Mouse (Mus musculus): Measurements from ENCODE around the gene Capn12.

Capn12 gene

DNA sequence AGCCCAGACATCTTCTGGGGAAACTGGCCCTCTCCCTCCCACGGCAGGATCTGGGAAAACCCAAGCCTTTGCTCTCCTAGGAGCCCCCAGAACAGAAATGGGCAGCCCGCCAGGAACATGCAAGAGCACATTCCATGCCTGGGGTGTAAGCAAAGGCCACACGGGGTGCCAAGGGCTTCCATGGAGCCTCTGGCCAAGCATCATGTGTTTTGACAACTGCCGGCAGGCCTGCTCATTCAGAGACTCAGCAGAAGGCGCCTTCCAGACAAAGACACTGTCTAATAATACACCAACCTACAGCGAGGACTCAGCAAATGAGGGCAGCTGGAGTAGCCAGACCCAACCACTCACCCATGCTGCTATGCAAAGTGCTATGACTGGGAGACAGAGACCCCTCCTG is 38.6 kb downstream of the Capn12 start:
- DNase-seq (ENCODE audit: low read depth, low spot score): peak; percentile 53

DNA sequence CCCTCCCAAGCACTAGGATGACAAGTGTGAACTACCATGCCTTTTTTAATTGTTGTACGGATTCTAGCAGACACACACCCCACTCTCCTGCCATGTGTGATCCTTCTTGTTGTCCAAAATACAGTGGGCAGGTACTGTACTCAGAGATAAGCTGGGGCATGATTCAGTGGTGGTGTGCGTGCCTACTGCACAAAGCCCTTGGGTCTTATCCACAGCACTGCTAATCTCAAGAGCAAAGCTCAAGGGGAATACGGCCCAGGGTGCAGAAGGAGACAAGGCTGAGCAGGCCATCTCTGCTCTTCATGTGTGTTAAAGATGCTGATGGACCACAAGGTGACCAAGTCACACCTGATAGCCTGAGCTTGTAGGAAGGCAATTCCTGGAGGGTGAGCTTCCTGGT is 40.0 kb downstream of the Capn12 start:
- no peak for DNase-seq (ENCODE audit: low read depth, low spot score)

DNA sequence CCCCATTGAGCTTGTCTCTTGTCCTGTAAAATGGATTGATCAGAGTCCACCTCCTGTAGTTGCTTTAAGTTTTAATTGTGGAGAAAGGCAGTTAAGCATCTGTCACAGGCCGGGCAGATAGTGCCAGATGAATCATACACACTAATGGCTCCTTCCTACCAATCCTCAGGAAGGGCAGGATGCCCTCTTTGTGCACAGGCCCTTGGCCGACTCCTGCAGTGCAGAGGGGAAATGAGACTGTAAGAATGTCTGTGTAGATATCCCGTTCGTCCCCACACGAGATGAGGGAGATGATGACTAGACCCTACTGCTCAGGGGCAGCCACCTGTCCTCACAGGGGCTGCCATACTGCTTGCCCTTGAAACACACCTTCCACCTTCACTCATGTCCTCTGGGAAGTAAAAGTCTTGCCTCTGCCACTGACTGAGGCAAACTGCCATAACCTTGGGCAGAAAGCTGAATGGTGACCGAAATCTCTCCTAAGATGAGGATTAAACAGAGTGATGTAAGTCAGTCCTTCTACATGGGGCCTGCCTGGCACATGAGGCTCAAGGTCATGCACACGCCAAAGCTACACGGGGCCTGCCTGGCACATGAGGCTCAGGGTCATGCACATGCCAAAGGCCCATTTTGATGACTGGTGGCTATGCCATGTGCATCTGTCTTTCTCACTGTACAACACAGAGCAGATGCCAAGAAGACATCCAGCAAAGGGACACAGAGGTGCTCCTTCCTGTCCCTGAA is 40.7 kb downstream of the Capn12 start:
- DNase-seq (ENCODE audit: low read depth, low spot score): no peak

DNA sequence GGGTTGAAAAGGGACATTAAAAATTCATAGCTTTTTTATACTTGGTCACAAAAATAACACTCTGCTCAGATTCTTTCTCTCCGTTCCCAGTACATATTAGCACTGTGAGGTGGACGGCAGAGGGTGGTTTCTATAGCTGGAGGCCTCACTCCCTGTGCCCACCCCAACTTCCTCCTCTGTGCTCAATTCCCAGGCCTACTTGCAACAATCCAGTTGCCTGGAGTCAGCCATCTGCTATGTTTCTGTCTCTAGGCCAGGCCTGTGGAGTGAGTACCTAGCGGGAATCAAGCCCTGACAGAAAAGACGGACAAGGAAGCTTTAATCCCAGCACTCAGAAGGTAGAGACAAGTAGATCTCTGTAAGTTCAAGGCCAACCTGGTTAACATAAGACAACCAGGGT is 41.4 kb downstream of the Capn12 start:
- DNase-seq (ENCODE audit: low read depth, low spot score): no peak

DNA sequence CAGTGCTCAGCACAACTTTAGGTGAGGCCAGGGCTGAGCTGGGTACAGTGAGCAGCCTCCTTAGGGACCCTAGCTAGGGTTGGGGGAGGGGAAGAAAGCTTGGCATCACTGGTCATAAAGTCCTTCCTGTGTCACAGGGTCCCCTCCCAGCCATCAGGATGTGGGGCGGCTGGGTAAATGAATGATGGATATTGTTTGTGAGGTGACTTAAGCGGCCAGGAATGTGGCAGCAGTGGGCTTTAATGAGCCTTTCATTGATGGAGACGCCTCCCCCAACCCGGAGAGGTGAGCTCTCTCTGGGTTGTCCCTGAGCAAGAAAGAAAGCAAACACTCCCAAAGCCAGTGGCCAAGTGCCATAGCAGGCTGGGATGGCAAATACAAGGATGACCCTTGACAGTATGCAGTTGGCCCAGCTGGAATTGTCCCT is 42.7 kb downstream of the Capn12 start:
- peak; percentile 56 for DNase-seq (ENCODE audit: low read depth, low spot score)

DNA sequence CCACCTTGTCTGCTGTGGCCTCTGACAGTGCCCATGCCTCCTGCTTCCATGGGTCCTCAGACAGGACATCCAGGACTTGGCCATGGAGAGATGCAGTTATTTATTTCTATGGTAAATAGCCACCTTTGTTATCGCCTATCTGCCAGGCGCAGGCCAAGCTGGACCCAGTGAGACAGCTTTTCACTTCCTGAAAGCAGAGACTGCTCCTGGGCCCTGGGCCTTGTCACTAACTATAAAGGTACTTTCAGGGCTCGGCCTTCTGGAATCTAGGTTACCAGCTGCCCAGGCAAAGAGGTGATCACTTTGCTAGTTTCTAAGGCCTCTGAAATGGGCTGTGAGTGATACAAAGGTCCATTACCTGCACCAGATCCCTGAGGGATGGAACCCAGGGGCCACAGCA is 43.6 kb downstream of the Capn12 start:
- DNase-seq (ENCODE audit: low read depth, low spot score): no peak

DNA sequence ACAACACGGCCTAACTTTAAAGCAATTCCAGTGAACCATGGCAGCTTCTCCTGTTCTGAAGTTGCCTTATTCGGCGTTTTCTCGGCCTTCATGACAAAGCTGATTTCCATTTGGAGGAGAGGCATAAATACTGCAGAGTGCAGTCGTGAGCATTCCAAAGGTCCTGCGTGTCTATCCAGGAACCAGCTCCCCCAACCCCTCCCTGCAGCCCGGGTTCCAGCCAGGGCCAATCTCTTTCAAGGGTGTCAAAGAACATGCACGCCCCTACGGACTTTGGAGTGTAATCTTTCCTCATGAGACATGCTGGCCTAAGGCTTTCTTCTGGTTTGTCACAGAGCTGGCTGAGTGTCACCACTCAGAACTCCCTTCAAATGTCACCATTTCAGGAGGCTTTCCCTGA is 44.1 kb downstream of the Capn12 start:
- peak; percentile 63 for DNase-seq (ENCODE audit: low read depth, low spot score)

DNA sequence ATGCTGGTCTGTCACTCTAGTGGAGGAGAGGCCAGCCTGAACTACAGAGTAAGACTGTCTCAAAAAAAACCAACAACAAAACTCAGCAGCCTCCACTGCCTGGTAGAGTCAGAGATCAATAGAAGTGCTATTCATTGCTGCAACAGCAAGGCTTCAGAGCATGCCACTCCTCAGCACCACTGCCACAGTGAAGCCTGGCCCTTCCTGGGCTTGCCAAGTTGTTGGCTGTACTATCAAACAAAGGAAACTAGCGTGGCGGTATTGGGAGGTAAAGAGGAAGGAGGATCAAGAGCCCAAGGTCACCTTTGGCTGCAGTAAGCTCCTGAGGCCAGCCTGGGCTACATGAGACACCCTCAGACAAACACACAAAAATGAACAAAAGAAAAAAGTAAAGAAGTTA is 45.0 kb downstream of the Capn12 start:
- DNase-seq (ENCODE audit: low read depth, low spot score): peak; percentile 53

DNA sequence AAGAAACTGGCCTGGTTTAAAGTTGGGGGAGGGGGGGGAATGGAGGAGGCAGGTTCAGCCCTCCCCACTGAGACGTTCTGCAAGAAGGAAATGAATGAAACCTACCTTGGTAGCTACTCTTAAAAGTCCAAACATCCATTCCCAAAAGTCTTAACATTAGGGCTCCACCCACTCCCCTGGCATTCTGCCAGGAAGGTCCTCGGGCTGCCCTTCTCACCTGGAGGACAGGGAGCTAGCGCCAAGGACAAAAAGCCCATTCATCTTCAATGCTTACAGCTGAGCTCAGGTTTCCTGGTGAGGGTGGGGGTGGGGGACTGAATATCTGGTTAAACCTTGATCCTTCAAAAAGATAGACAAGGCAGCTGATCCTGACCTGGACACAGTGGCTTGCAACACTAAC is 48.2 kb downstream of the Capn12 start:
- peak; percentile 52 for DNase-seq (ENCODE audit: low read depth, low spot score)

DNA sequence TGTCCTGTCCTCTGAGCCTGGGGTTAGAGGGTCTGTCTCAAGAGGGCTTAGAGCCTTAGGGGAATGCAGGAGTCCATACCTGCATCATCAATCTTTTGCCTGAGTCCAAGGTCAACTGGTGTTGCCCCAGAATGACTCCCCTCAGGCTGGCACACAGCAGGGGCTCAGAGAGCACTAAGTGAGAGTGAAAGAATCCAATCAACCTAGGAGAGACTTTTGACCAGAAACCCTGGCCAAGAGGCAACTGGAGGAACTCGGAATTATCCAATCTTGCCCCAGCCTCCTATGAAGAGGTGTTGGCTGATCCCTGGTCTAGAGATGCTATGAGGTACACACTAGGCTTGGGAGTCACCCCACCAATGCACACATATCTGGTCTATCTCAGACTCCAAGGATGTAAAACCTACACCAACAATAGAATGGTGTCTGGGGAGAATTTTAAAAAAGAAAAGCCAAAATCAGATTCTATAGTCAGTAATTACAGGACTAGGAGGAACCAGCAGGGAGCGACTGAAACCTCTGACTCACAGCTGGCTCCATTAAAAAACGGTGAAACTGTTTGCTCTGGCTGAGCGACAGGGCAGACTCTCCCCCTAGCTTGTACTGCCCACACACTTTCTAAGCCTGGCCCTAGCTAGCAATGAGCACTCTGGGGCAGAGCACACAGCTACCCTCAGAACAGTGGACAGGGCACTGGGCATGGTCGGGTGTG is 49.3 kb downstream of the Capn12 start:
- no peak for DNase-seq (ENCODE audit: low read depth, low spot score)

DNA sequence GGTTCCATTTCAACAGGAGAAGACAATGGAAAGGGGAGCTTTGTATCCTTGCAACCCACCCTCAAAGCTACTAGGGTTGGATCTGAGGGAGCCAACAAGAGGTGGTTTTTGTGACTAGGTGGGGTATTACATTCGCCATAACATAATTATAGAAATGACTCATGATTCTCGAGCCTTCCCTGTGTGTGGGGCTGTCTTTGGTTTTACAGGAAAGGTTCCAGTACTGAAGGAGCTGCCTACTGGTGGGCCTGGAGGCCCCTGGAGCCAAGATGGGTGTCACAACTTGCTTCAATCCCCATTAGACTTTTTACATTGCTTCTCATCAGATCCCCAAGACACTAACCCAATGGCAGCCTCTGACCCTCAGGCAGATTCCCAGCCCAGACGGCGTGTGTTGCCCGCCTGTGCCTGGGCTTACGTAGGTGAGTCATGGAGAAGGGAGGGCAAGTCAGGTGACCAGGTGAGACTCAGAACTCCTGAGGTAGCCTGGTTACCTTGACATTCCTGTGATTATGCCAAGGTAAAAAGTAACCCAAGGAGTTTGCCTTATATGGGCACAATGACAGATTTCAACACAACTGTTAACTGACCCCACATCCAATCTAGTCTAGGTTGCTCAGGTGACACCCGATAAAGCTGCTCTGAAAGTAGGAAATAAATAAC is 49.9 kb downstream of the Capn12 start:
- no peak for DNase-seq (ENCODE audit: low read depth, low spot score)

DNA sequence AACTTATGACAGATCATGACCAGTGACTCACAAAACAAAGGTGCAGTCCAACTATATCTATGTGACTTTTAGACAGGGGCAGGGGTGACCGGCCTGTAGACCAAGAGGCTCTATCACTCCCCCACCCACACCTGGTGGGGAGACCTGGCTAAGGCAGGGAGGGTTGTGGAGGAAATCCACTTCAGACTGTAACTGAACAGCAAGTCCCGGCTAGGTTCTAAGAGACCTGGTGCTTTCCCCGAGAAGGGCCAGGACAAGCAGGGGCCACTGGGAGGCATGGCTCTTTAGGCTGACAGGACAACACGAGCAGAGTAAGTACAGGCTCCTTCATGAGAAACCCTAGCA is 50.4 kb downstream of the Capn12 start:
- DNase-seq (ENCODE audit: low read depth, low spot score): no peak

DNA sequence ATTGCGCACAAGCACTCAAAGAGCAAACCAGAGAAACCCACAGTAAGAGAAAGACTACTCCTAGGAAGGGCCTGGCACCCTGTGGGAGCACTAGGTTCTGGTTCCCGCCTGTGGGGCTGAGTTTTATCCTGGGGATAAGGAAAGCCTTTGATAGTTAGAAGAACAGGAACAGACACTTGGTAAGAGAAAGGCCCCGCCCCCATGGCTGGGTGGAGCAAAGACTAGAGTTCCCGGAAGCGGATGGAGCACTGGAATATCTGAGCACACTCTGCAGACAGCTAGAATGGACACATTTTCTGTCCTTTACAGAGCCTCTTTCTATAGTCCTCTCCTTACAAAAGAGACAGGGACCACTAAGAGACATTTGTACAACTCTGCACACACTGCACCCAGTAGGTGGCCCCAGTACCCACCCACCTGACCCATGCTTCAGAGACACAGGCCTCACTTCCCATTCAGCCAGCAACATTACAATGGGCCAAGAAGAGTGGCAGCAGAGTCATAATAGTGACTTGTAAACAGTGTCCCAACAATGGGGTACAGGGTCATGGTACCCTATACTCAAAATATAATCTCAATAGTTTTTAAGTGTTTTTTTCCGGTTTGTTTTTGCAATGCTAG is 51.3 kb downstream of the Capn12 start:
- DNase-seq (ENCODE audit: low read depth, low spot score): peak; percentile 91

DNA sequence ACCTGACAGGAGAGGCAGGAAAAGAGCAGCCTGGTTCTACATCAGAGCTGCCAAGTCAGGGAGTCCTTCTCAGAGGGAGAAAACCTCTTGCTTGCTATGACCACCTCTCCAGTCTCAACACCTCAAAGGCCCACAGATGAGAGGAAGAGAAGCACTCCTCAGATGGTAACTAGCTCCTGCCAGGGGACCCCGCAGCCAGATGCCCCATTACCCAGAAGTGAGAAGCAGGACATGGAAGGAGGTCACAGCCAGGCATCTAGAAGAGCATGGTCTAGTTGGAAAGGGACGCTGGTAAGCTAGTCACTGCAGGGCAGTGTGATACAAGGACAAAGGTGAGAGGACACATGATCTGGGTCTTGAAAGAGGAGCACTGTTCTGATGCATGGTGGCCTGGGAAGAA is 52.6 kb downstream of the Capn12 start:
- no peak for DNase-seq (ENCODE audit: low read depth, low spot score)

DNA sequence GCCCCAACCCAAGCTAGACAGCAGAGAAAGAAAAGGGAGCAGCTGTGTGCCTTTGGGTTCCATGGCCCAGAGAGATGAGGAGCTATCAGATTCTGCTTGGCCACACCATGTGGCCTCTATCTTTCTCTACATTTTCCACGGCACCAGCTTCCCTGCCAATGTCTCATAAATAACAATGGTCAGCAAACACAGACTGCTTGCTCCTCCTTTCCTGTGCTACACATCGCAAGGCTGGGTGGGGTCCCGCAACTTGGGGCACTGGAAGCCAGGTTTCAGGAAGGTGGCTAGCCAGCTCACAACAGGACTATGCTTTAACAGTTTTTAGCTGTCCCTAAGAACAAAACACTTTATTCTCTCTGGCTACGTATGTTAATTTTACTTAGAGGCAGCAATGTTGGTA is 55.6 kb downstream of the Capn12 start:
- DNase-seq (ENCODE audit: low read depth, low spot score): peak; percentile 64

DNA sequence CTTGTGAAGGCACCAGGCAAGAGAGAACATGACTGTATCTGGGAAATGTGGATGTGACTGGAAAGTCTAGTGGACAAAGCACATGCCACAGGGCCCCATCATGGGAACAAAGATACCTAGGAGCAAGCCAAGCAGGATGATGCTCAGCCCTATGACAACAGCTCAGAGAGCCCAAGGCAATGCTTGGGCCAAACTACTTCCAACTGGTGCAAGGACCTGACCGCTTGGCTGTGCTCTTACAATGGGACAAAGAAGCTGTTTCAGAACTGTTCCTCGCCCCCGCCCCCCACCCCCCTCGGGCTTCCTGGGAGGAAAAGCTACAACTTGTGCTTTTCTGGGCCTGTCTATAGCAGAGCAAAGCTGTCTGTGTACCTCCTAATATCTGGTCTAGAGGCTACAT is 57.4 kb downstream of the Capn12 start:
- peak; percentile 62 for DNase-seq (ENCODE audit: low read depth, low spot score)

DNA sequence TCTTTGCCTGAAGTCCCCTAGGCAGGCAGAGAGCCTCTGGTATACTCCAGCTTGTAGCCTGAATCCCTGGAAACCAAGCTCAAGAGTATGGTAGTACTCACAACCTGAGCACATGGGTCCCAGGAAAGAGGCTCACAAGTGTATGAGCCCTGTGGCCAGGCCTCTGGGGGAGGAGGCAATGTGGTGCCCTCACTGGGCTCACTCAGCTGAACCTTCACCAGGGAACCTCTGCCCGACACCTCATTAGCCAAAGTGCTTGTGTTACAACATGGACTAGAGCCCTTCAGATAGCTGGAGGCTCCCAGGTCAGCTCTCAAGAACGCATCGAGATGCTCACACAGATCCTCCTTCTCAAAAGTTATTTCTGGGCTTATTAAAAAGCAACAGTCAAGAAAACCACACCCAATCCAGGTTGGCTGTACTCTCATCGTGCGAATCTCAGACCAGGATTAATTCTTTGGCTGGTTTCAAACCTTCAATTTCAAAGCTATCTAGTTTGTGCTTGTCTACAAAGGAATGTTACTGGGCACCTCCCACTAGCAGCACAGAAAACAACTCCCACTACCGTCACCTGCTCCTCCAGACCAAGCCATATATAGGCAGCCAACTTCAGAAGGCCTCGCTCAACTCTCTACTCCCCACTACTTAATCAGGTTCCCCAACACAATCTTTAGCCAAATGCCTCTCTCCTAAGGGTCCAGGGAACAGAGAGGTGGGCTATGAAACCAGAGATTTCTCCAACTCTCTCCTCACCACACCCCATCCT is 58.4 kb downstream of the Capn12 start:
- peak; percentile 72 for DNase-seq (ENCODE audit: low read depth, low spot score)

DNA sequence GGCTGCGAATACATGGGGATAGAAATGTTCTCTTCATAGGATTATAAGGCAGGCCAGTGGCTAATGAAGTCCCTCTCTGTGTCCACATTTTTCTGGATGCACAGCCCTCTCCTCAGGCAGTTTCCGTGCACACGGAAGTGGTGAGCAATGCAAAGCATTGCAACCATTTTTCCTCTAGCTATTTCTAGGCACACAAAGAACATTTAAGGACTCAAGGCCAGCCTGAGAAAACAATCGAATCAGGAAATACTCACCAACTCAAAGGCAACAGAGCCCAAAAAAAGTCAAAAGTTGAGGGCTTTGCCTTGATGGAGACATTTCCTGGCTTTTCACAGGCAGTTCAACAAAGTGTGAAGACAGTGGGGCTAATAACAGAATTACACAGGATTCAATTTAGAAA is 59.9 kb downstream of the Capn12 start:
- no peak for DNase-seq (ENCODE audit: low read depth, low spot score)

DNA sequence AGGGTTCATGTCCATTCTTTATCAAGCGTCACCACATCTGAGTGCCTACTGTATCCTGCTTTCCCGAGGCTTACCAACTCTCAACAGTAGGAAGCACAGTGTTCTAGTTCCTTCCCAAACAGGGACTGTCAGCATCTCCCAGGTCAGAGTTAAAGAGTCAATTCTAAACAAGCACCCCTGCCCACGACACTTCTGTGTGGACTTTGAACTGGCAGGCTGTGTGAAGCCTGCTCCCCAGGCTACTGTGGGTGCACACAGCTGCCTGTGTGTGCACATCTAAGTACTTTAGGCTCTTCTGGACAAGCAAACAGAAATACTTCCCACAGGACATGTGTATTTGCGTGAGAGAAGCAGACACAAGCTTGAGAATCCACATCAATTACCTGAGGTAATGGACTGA is 60.3 kb downstream of the Capn12 start:
- DNase-seq (ENCODE audit: low read depth, low spot score): no peak

Data from R1 (cell line).